Mouse (Mus musculus): ENCODE measurements around the gene Mus81. TPM values are rescaled to one million over a fixed set of nuclear protein-coding genes. Genes with fewer than 3 reads are reported as not detected.

Mus81 gene
- polyA plus RNA-seq, 1 experiment from 2014 or later = 40.9 TPM

DNA sequence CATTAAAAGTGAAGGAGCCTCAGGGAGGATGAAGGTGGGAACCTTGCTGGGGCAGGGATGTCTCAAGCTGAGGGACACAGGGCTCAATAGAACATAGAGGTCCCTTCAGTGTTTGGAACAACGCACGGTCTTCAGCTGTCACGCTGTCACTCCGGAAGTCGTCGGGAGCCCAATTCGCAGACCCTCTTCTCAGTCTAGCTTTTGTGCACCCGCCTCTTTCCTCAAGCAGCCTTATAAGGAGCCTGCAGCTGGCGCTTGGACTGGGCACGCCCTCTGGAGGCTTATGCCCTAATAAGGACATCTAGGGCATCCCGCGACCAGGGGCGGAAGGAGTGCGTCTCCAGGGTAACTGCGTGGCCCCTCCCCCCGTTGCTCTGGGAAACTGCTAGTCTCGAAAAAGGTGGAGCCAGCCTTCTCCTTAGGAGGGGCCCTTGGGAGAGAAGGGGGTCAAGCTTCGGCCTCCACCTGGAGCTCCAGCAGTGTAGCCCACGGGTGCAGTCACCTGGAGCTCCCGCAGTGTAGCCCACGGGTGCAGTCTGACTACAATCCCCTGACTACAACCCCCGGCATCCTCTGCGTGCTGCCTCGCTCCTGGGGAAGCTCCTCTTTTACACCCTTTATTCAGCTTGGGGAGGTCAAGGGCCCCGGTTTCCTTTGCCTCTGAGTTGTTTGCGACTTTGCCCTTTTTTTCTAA is 823 bp upstream of the Mus81 start:
- Histone ChIP-seq H3K27ac (peak overlapping the region; percentile 99), H3K27me3 (ENCODE audit: poor library complexity, severe bottlenecking) (no peaks in the 10 kb centered on the region), H3K4me1 (peaks cover 55% of the 10 kb centered on the region), H3K4me3 (peak overlapping the region; percentile 99), H3K9me3 (no peaks in the 10 kb centered on the region), H3K36me3 (replicated peaks) (peaks cover 48% of the 10 kb centered on the region)
- WGBS = under 1% methylated on average over 26 of the region's 26 CpGs
- DNase-seq (ENCODE audit: extremely low spot score, low spot score) = peak; percentile 98

DNA sequence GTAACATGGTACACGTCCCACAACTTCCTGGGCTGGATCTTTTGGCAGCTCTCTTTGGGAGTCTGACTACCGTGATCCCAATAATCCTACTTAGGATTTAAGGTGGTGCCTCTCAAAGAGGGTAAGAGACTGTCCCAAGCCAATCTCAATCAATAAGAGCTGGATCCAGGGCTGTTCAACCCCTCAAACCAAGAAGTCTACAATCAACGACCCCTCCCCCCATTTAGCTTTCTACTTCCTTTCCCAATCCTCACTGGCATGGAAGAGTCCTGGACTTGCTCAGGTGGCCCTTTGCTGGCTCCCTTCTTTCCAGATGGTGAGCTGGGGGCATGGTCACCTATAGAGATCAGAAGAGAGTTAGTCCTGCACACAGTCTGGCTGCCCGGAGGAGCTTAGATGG is 1.4 kb downstream of the Mus81 start:
- WGBS = 88% methylated on average over 4 of the region's 4 CpGs
- no peaks in the 10 kb centered on the region for H3K27me3 ChIP-seq (ENCODE audit: poor library complexity, severe bottlenecking)
- H3K4me3 ChIP-seq = peak overlapping the region; percentile 99
- H3K9me3 ChIP-seq = no peaks in the 10 kb centered on the region
- no peak overlapping the region for H3K27ac ChIP-seq
- H3K4me1 ChIP-seq = peaks cover 38% of the 10 kb centered on the region
- DNase-seq (ENCODE audit: extremely low spot score, low spot score) = no peak
- peaks cover 48% of the 10 kb centered on the region for H3K36me3 ChIP-seq (replicated peaks)

DNA sequence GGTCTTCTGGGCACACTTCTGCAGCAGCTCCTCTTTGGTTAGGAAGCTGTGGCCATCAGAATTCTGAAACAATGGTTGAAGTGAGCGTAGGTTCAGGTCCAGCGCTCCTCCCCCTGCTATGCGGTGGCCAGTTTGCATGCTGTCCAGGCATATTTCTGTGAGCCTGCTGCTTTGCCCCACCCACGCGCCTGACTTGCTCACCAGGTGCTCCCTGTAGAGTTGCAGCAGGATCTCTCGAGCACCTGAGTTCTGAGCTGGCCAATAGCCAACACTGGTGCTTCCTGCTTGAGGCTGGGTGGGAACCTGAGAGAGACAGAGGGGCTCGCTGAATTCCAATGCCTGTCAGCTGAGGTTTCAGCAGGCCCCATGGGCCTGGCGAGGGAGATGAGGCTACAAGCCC is 1.9 kb downstream of the Mus81 start:
- no peaks in the 10 kb centered on the region for H3K9me3 ChIP-seq
- peaks cover 35% of the 10 kb centered on the region for H3K4me1 ChIP-seq
- no peak overlapping the region for H3K27ac ChIP-seq
- DNase-seq (ENCODE audit: extremely low spot score, low spot score) = no peak
- peaks cover 52% of the 10 kb centered on the region for H3K36me3 ChIP-seq (replicated peaks)
- H3K27me3 ChIP-seq (ENCODE audit: poor library complexity, severe bottlenecking) = no peaks in the 10 kb centered on the region
- H3K4me3 ChIP-seq = no peak overlapping the region; the same call in 1 of the 2 replicates
- 92% methylated on average over 8 of the region's 8 CpGs for WGBS

GRCm38 (mm10) chr19:5485821-5486220 is 2.4 kb downstream of the Mus81 start:
- Histone ChIP-seq H3K36me3 (replicated peaks) (peaks cover 57% of the 10 kb centered on the region), H3K4me1 (peaks cover 35% of the 10 kb centered on the region), H3K9me3 (no peaks in the 10 kb centered on the region), H3K4me3 (no peak overlapping the region), H3K27ac (no peak overlapping the region), H3K27me3 (ENCODE audit: poor library complexity, severe bottlenecking) (no peaks in the 10 kb centered on the region)
- DNase-seq (ENCODE audit: extremely low spot score, low spot score) = no peak
- 94% methylated on average over 7 of the region's 7 CpGs for WGBS

DNA sequence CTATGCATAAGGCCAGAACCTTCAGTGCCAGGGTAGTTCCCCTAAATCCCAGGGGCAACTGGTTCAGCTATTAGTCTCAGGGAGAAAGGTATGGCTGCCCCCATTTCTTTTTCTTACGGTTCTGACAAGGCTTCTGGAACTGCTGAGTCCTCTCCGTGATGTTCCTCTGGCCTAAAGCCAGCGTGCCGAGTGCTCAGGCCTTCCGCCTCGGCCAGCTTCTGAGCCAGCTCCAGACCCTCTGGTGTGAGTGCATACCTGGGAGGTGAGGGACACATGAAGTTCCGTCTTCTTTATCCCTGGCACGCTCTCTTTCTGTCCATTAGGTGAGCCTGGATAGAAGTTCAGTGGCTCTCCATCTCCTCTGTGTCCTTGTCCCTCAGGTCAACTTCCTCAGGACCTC is 2.8 kb downstream of the Mus81 start:
- peaks cover 61% of the 10 kb centered on the region for H3K36me3 ChIP-seq (replicated peaks)
- 95% methylated on average over 8 of the region's 8 CpGs for WGBS
- no peak for DNase-seq (ENCODE audit: extremely low spot score, low spot score)

DNA sequence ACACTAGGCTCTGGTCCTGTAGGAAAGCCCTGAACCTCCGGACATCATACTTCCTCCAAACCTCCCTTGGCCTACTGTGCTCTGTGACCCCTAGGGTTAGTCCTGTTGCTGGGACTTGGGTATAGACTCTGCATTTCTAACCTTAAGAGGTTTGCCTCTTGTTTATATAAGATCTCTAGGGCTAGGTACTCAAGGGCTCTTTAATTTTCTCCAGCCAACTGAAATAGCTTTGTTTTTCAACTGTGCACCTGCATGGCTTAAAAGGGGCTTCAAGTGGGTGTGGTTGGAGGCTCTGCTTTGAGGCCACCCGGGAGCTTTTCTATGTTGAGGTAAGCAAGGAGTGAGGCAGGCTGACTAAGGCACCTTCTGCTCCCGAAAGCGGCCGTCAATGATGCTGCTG is 3.7 kb downstream of the Mus81 start:
- peaks cover 70% of the 10 kb centered on the region for H3K36me3 ChIP-seq (replicated peaks)

More for the DNA sequence above, 2.8 kb downstream of the Mus81 start:
- Histone ChIP-seq H3K4me1 (peaks cover 35% of the 10 kb centered on the region), H3K4me3 (no peak overlapping the region), H3K27me3 (ENCODE audit: poor library complexity, severe bottlenecking) (no peaks in the 10 kb centered on the region), H3K9me3 (no peaks in the 10 kb centered on the region), H3K27ac (no peak overlapping the region)

DNA sequence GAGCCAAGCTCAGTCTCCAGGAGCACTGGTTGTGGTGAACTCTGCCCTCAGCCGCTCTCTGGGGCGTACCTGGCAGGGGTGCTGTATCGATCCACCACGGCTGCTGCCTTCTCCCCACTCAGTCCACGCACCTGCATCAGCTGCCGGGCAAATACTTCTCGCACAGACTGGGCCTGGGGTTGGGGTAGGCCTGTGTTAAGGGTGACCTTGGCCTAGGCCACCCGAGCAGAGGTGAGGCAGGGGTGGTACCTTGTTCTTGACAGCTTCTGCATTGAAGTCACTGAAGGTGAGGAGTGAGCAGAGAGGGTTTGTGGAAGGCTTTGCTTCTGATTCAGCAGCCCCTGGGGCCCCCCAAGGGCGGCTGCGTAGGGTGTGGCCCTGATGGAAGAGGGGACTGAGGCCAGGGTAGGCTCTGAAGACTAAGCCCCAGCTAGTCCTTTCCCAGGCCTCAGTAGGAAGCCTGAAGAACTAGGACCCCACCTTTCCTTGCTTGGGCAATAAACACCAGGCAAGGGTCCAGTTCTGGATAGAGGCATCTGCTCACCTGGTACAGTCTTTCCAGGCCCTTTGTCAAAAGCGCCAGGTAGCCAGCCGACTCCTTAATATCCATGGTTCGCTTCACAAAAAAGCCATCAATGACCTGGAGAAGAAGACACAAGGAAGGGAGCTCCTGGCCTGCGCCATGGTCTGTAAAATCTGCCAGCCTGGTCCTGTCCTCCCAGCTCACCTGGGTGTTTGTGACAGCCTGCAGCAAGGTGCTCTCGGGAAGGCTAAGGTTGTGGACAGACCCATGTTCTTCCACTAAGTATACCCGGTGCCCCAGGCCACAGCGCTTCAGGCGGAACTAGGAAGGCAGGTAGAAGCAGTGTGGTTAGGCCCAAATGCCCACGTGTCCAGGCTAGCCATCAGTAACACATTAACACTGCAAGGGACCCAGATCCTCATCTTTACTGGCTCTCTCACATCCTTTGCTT is 4.5 kb downstream of the Mus81 start:
- no peak for DNase-seq (ENCODE audit: extremely low spot score, low spot score)
- H3K4me1 ChIP-seq = peaks cover 18% of the 10 kb centered on the region
- H3K27ac ChIP-seq = no peak overlapping the region
- peaks cover 78% of the 10 kb centered on the region for H3K36me3 ChIP-seq (replicated peaks)
- WGBS = 92% methylated on average over 19 of the region's 19 CpGs
- H3K27me3 ChIP-seq (ENCODE audit: poor library complexity, severe bottlenecking) = no peaks in the 10 kb centered on the region
- no peaks in the 10 kb centered on the region for H3K9me3 ChIP-seq
- H3K4me3 ChIP-seq = no peak overlapping the region

More for the DNA sequence above, 3.7 kb downstream of the Mus81 start:
- Histone ChIP-seq H3K4me1 (peaks cover 27% of the 10 kb centered on the region), H3K9me3 (no peaks in the 10 kb centered on the region), H3K4me3 (no peak overlapping the region), H3K27me3 (ENCODE audit: poor library complexity, severe bottlenecking) (no peaks in the 10 kb centered on the region), H3K27ac (no peak overlapping the region)
- DNase-seq (ENCODE audit: extremely low spot score, low spot score) = no peak
- WGBS = 94% methylated on average over 5 of the region's 5 CpGs

DNA sequence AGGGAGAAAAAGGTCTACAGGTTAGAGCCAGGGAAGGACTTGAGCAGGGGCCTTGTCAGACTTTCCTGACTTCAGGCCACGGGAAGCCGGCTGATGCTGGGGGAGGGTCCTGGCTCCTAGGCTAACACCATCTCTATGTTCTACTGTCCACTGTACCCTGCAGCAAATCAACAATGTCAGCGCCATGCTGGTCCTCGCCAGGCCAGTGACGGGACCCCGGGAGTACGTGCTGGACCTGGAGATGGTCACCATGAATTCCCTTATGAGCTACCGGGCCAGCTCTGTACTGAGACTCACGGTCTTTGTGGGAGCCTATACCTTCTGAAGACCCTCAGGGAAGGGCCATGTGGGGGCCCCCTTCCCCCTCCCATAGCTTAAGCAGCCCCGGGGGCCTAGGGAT is 6.8 kb downstream of the Mus81 start:
- peaks cover 91% of the 10 kb centered on the region for H3K36me3 ChIP-seq (replicated peaks)
- DNase-seq (ENCODE audit: extremely low spot score, low spot score) = no peak
- no peaks in the 10 kb centered on the region; the same call in 1 of the 2 replicates for H3K4me1 ChIP-seq
- H3K4me3 ChIP-seq = no peak overlapping the region
- WGBS = 92% methylated on average over 10 of the region's 10 CpGs
- H3K27me3 ChIP-seq (ENCODE audit: poor library complexity, severe bottlenecking) = no peaks in the 10 kb centered on the region
- no peaks in the 10 kb centered on the region for H3K9me3 ChIP-seq
- no peak overlapping the region for H3K27ac ChIP-seq

GRCm38 (mm10) chr19:5480016-5480415 is 8.2 kb downstream of the Mus81 start:
- Histone ChIP-seq H3K4me1 (peaks cover 11% of the 10 kb centered on the region), H3K36me3 (replicated peaks) (peaks cover 80% of the 10 kb centered on the region), H3K27ac (no peak overlapping the region), H3K27me3 (ENCODE audit: poor library complexity, severe bottlenecking) (peaks cover 4% of the 10 kb centered on the region), H3K9me3 (no peaks in the 10 kb centered on the region), H3K4me3 (no peak overlapping the region)
- DNase-seq (ENCODE audit: extremely low spot score, low spot score) = no peak
- WGBS = 92% methylated on average over 10 of the region's 10 CpGs

GRCm38 (mm10) chr19:5477668-5478300 is 10.4 kb downstream of the Mus81 start:
- 93% methylated on average over 18 of the region's 18 CpGs for WGBS
- H3K4me1 ChIP-seq = peaks cover 28% of the 10 kb centered on the region
- H3K9me3 ChIP-seq = no peaks in the 10 kb centered on the region
- no peak overlapping the region for H3K27ac ChIP-seq
- no peak overlapping the region for H3K4me3 ChIP-seq
- DNase-seq (ENCODE audit: extremely low spot score, low spot score) = no peak
- H3K27me3 ChIP-seq (ENCODE audit: poor library complexity, severe bottlenecking) = peaks cover 17% of the 10 kb centered on the region
- H3K36me3 ChIP-seq (replicated peaks) = peaks cover 58% of the 10 kb centered on the region

DNA sequence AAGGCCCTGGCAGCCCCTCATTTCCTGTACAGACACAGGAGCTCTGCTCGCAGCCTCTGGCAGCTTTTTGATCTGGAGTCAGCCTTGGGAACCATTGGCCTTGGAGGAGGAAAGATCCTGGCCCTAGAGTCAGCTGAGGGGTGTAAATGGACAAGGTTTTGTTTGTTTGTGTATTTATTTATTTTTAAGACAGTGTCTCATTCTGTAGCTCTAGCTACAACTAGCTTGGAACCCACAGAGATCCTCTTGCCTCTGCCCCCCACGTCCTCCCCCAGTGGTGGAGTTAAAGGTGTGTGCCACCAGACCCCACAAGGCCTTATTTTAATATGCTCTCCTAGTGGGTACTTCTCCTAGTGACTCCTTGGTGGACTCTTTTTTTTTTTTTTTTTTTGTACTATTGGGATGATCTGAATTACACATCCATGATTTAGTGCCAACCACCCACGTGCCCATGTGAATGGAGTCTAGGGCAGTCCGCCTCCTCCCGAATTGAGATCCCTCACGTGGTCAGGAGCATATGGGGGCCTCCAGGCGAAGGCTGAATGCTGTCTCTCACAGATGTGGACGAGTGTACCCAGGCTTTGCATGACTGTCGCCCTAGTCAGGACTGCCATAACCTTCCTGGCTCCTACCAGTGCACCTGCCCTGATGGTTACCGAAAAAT is 11.1 kb downstream of the Mus81 start:
- peaks cover 28% of the 10 kb centered on the region for H3K4me1 ChIP-seq
- no peak overlapping the region for H3K4me3 ChIP-seq
- WGBS = 87% methylated on average over 10 of the region's 10 CpGs
- no peaks in the 10 kb centered on the region for H3K9me3 ChIP-seq
- peaks cover 17% of the 10 kb centered on the region for H3K27me3 ChIP-seq (ENCODE audit: poor library complexity, severe bottlenecking)
- DNase-seq (ENCODE audit: extremely low spot score, low spot score) = no peak
- H3K27ac ChIP-seq = no peak overlapping the region
- H3K36me3 ChIP-seq (replicated peaks) = peaks cover 51% of the 10 kb centered on the region

- H3K4me1 ChIP-seq = peaks cover 28% of the 10 kb centered on the region
These were observed 13.0 kb downstream of the Mus81 start for GRCm38 (mm10) chr19:5475069-5475714.

More at GRCm38 (mm10) chr19:5475069-5475714, 13.0 kb downstream of the Mus81 start:
- no peak for DNase-seq (ENCODE audit: extremely low spot score, low spot score)
- Histone ChIP-seq H3K4me3 (peak overlapping the region; percentile 72), H3K27ac (peak overlapping the region; percentile 90), H3K27me3 (ENCODE audit: poor library complexity, severe bottlenecking) (peaks cover 17% of the 10 kb centered on the region), H3K9me3 (no peaks in the 10 kb centered on the region), H3K36me3 (replicated peaks) (peaks cover 32% of the 10 kb centered on the region)
- 26% methylated on average over 13 of the region's 13 CpGs for WGBS
